Mouse (Mus musculus) heart, postnatal 10 days (tissue): ENCODE data around the gene Defb23. TPM values are rescaled to one million over a fixed set of nuclear protein-coding genes. Genes with fewer than 3 reads are reported as not detected.

Source experiments
- DNase-seq, 2 experiments: peaks; one replicate each; pipeline ENCODE4 v3.0.0; 2021
- intact Hi-C: fragments of 180-260 bp; cut with DNase I; formaldehyde crosslinking; loops from one replicate; pipeline ENCODE4 v1.15.1; 2025
- total RNA-seq, 2 experiments: library from RNA; stranded (reverse); gene quantifications; 2 replicates each; pipeline ENCODE4 v1.2.3; 2021

Gene Defb23
- total RNA-seq, result not detected

DNA sequence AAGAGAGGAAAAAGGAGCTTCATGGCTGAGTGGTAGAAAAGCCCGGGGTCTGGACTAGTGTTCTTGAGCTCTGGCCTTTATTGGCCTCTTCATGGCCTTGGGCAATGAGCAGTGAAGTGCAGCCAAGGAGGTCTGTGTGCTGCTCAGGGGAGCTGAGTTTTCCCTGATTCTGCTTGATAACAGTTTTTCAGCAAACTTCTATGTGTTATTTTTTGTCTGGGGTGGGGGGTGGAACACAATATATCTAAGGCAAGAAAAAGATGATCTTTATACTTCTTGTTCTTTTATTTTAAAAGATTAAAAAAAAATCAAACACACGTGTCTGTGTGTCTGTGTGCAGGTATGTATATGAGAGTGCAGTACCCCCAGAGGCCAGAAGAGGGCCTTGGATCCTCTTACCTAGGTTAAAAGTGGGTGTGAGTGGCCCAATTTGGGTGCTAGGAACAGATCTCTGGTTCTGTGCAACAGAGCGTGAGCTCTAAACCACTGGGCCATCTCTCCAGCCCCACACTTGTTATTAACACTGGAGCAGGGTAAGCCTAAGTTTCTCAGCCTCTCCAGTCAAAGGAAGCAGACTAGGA, at the start of gene Defb23:
Defb23 (minus strand) TSS at position 51 of the 581 bp plus-strand sequence.
- DNase-seq, result no peak
- intact Hi-C loops, result no loop called here

- intact Hi-C loops, result no loop called here
- no peak for DNase-seq
These were observed 47.2 kb upstream of the Defb23 start, which contains the start of gene Defb26 for GRCm38 (mm10) chr2:152511592-152511991. TSS of gene Defb26 (minus strand) at chr2:152511692.

- DNase-seq, result no peak
- intact Hi-C loops, result no loop called here
These were observed 39.5 kb upstream of the Defb23 start for GRCm38 (mm10) chr2:152503950-152504349.

DNA sequence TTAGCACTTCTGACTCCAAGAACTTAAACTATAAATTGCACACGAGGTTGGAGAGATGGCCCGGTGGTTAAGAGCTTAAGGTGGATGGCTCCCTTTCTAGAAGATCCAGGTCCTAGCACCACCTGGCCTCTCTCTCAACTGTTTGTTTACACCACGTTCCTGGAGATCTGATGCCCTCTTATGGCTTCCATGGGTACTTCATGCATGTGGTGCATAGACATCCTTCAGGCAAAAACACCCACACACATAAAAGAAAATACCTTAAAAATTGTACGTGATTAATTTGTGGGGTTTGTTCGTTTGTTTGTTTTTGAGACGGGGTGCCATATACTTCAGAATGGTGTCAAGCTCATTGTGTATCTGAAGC, 36.4 kb upstream of the Defb23 start:
- intact Hi-C loops, result no loop called here
- DNase-seq, result no peak

DNA sequence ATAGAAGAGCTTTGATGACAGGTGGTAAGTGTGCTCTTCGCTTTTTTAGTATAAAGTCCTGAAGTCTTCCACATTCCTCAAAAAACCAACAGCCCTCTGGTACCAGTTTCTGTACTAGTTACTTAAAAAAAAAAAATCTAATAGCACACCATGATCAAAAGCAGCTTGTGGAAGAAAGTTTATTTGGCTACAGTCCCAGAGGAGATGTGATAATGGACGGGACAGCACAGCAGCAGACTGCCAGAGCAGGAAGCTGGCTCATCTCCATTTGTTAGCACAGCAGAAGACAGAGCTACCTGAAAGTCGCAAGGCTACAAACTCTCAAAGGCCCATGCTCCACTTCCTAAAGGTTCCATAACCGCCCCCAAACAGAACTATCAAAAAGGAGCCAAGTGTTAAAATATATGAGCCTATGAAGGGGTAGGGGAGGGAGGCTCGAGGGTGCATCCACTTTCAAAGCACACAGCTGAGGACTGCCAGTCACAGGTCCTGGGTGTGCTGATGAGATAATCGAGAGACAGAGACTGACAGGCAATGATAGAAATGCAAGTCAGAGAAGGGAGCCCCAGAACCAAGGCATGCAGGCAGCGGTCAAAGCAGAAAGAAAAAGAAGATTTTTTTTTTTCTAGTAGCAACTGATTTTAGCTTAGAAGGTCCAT, 35.9 kb upstream of the Defb23 start:
- peak; percentile 6 to 10 for DNase-seq
- intact Hi-C loops, result no loop called here

DNA sequence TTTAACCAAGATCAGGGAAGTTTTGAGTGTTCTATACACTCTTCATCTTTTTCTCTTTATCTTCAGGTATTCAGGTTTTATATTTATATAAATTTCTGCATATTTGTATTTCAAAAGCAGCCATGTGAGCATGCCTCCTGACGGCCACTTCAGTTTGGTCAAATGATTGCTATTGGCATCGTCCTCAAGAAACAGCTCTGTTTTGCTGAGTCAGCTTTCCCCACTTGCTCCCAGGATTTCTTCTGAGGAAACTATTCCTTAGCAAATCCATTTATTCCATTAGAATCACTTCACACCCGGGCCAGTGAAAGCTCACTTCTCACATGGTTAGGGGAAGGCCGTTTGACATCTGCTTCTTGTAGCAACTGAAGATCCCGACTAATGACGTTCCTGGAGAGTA, 33.6 kb upstream of the Defb23 start:
- intact Hi-C loops, result no loop called here
- no peak for DNase-seq

DNA sequence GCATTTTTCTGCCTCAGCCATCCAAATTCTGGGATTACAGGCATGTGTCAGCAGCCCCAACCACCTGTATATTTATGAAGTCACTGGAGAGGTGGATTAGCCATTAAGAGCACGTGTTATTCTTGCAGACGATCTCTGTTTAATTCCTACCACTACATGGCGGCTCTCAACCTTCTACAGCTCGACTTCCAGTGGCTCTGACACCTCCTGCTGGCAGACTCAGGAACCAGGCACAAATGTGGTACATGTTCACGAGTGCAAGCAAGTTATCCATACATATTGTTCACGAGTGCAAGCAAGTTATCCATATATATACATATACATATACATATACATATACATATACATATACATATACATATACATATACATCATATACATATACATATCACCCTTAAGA, 28.7 kb upstream of the Defb23 start:
- DNase-seq, result no peak
- intact Hi-C loops, result no loop called here

DNA sequence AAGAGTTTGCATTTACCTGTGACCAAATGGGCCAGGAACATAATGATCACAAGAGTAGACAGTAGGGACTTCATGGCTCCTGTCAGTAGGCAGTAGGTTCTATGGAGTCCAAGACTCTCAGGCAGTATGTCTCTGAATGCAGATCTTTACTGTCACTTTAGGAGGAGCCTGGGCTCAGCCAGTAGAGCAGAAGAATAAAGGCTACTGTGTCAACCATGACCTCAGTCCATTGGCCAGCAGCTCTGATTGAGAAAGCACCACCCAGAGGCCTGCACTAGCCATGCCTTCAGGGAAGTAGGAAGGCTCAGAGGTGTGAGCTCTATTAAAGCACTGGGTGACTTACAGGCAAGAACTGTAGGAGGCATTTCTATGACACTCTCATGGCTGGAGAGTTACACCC, 25.6 kb upstream of the Defb23 start, which contains the start of gene Defb22:
Defb22 (minus strand) TSS at position 101 of the 400 bp plus-strand sequence.
- DNase-seq, result no peak
- intact Hi-C loops, result no loop called here

DNA sequence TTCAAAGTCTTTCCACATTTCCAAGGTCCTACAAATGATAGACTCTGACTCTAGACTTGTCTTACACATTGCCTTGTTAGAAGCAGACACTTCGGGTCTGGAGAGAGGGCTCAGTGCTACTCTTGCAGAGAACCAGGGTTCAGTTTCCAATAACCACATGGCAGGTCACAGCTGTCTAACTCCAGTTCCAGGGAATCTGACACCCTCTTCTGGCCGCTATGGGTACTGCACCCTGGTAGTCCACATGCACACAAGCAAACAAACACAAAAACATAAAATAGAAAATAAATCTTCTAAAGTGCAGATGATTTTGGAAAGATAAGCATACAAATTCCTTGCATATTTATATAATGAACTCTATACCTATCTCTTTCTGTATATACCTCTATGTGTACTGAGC, 22.6 kb upstream of the Defb23 start:
- intact Hi-C loops, result no loop called here

DNA sequence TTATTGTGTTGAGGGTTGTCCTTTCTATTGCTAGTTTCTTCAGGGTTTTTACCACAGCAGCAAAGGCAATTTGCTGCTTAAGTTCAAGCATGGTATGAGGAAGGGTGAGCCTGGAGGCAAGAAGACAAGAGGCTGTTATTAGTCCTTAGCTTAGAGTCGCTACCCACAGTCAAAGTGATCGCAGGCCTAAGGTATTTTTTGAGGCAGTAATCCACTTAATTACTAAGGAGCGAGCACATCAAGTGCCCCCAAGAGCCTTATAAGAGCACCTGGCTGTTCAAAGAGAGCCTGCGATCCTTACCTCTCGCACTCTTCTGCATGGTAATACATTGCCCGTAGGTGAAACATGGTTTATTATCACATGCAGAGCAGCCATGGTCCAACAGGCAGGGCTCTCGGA, 17.3 kb upstream of the Defb23 start:
- no peak for DNase-seq
- intact Hi-C loops, result no loop called here

More for the DNA sequence above, 22.6 kb upstream of the Defb23 start:
- DNase-seq, result no peak

- DNase-seq, result no peak
- intact Hi-C loops, result no loop called here
These were observed 16.5 kb upstream of the Defb23 start for GRCm38 (mm10) chr2:152480881-152481280.

DNA sequence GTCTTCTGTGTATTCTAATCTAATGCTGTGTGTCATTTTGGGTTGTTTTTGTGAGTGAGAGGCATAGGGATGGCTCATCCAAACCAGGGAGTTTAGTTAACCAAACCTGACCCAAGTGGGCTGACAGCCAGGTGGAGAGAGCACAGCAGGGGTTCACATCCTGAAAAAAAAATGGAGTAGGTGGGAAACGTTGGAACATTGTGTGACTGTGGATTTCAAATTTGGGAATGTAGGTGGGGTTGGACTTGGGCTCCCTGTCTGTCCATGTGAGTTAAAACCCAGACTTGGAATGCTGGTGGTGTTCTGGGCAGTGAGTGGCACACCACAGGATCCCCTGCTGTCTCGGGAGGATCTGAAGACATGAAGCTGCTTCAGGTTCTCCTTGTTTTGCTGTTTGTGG, 12.3 kb upstream of the Defb23 start, which contains the start of gene Defb20:
Defb20 (plus strand) TSS at position 301 of the 400 bp plus-strand sequence.
- intact Hi-C loops, result loop anchor here (2.0 kb wide), 1 partner anchor 64 kb away; the partner anchor contains the start of gene Defb29
- no peak for DNase-seq

- DNase-seq, result no peak
- intact Hi-C loops, result loop anchor here (5.0 kb wide), 2 partner anchors 115 to 130 kb away; partner anchors contain the start of gene Defb36
These were observed 8.0 kb upstream of the Defb23 start for GRCm38 (mm10) chr2:152472434-152472833.

DNA sequence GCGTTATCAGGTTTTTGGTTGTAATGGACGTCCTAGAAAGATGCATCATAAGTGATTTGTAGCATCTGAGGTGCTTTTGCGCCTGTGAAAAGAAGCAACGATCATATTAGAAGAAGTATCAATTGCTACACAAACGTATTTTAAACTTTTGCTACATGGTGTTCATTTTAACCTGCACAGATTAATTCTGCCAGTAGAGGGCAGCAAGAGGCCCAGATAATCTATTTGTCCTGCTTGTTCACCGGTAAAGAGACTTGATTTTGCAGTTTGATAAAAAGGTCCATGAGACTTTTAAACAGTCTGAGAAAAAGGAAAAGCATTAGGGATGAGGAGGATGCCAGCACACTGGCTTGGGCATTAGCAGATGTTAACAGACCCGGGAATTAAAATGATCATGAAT, 6.6 kb upstream of the Defb23 start:
- DNase-seq, result peak; percentile 23 to 57
- intact Hi-C loops, result loop anchor here (2.0 to 5.0 kb wide), 3 partner anchors 74 to 131 kb away; partner anchors contain the start of gene Defb36

DNA sequence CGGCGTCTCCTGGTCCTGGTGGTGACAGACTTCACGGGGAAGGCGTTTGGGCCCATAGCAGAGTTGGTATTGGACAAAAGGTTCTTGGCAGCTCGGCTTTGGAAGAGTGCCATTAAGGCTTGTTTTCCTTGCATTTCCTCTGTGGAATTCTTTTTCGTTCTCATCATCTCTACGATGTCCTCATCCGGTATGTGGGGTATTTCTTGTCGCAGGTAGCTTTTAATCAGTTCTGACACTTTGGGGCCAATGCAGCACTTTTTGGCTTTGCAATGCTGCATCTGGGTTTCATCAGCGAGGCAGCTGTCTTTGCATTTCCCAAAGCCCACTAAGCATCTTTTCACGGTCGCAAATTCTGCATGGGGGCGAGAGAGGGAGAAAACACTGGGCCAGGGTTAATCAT, 5.2 kb downstream of the Defb23 start:
- intact Hi-C loops, result no loop called here
- no peak for DNase-seq

DNA sequence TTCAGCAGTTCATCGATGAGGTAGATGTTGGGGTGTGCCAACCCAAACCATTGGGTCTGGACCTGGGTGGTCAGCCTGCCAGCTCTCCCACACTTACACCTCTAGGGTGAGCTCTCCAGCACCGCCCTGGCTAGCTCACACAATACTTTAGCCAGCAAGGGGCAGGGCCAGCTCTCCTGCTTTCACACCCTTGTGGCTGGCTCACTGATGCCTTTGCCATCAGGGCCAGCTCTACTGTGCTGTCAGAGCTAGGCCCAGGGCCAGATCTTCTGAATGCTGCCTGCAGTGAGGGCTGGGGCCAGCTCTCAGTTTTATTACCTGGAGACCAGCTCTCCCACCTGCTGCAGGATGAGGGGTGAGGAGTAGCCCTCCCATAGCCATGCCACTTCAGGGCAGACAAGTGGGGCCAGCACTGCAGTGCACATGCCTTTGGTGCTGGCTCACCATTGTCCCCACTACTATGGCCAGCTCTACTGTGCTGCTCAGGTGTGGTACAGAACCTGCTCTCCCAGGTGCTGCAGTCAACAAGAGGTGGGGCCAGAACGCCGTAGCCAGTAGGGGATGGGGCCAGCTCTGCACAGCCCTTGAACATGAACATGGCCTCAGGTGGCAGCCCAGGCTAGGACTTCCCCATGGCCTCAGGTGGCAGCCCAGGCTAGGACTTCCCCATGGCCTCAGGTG, 12.2 kb downstream of the Defb23 start:
- intact Hi-C loops, result no loop called here
- DNase-seq, result peak; percentile 67 to 69

DNA sequence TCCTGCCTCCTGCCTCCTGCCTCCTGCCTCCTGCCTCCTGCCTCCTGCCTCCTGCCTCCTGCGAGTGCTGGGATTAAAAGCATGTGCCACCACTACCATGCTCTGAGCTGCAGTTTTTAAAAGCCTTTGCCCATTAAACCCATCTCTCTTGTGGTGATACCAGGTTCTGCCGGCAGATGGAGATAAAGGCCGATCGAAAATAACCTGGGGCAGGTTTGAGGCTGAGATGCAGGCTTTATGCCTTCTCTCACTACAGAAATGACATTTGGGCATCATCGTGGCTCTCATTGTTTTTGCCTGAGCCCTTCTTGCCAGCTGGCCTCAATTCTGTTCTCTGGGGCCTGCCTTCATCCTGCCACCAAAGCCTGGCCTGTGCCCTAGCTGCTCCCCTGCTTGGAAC, 14.2 kb downstream of the Defb23 start:
- intact Hi-C loops, result loop anchor here (1.0 kb wide), 1 partner anchor 94 kb away; no protein-coding TSS in a partner anchor
- peak; percentile 68 to 80 for DNase-seq

GRCm38 (mm10) chr2:152447461-152447860, 17.0 kb downstream of the Defb23 start:
- DNase-seq, result no peak
- intact Hi-C loops, result no loop called here

DNA sequence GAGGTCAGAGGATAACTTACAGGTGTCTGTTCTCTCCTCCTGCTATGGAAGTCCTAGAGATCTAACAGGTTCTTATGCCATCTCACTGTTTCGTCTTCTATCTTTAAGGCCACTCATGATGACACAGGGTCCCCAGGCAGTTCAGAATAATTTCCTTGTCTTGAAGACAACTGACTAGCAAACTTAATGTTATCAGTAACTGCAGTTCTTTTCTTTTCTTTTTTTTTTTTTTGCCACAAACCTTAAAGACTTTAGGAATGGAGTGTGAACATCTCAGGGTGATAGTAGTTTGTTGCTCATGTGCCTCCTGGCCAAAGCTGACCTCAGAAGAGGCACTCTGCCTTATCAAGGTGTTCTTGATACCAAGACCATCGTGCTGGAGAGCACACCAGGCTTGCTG, 17.8 kb downstream of the Defb23 start:
- intact Hi-C loops, result no loop called here

GRCm38 (mm10) chr2:152443281-152443680, 21.1 kb downstream of the Defb23 start:
- intact Hi-C loops, result no loop called here
- no peak for DNase-seq

More for the DNA sequence above, 17.8 kb downstream of the Defb23 start:
- DNase-seq, result no peak

- intact Hi-C loops, result no loop called here
- no peak for DNase-seq
These were observed 22.1 kb downstream of the Defb23 start for GRCm38 (mm10) chr2:152442322-152442721.

DNA sequence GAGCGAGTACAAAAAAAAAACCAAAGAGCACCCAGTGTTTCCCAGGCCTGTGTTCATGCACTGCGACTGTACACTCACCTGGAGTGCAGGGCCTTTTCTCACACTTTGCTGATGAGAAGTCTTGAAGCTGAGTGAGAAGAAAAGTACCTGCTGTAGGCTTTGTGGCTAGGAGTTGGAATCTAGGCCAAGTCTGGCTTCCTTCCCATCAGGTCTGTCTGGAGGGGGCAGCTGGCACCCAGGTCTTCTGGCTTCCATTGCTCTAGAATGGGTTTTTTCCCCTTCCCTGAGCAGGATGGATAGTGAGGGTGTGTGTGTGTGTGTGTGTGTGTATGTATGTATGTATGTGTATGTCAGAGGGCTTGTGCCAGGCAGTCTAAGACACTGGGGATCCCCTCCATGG, 24.6 kb downstream of the Defb23 start:
- intact Hi-C loops, result no loop called here
- no peak for DNase-seq
